Mouse (Mus musculus): ENCODE measurements around the gene Ints12.

- TF ChIP-seq CTCF (IDR thresholded peaks at IDR 0.05; ENCODE audit: control insufficient read depth, insufficient read depth, insufficient replicate concordance, low read depth, low read length): no peak
- TF ChIP-seq POLR2A (IDR thresholded peaks at IDR 0.05; ENCODE audit: control insufficient read depth, low read depth, low read length): no peak
These were observed 60.0 kb downstream of the Ints12 start for GRCm38 (mm10) chr3:133151629-133152028.
